Comparison of ENCODE assay signal across 16 mouse cellular contexts in genomic region chr10:121849496-121849895, GRCm38 (mm10).
"Had no signal": no experiment of that assay in that cellular context is flagged by ENCODE, and none has a peak within 500 bp of the region (broad histone marks: within the 10 kb centered on the region; RNA-seq: fewer than 3 reads in every experiment).

No protein-coding gene starts in this region.

- H3K36me3 ChIP-seq: liver, embryonic 12.5 days; liver, embryonic 15.5 days; stomach, embryonic 15.5 days had no signal

- H3K27ac ChIP-seq: intestine, embryonic 15.5 days; kidney, postnatal 0 days; layer of hippocampus, adult 2 months; limb, embryonic 10.5 days; limb, embryonic 13.5 days; liver, embryonic 12.5 days; liver, embryonic 15.5 days; stomach, embryonic 15.5 days had no signal

- H3K4me2 ChIP-seq: intestine, embryonic 15.5 days; limb, embryonic 13.5 days; liver, embryonic 12.5 days; liver, embryonic 15.5 days; midbrain, embryonic 11.5 days; stomach, embryonic 15.5 days had no signal

- DNase-seq: kidney, adult 11 months; kidney, adult 8-10 months; kidney, postnatal 25 days; layer of hippocampus, adult 9-11 months; liver; midbrain, embryonic 14.5 days; thymus, postnatal 25 days had no signal

- H3K27me3 ChIP-seq: intestine, embryonic 15.5 days; limb, embryonic 13.5 days; liver, embryonic 12.5 days; liver, embryonic 15.5 days; stomach, embryonic 15.5 days had no signal

- H3K4me3 ChIP-seq: intestine, embryonic 15.5 days; layer of hippocampus, adult 2 months; limb, embryonic 10.5 days; limb, embryonic 13.5 days; liver, embryonic 12.5 days; liver, embryonic 15.5 days; stomach, embryonic 15.5 days had no signal

- H3K9ac ChIP-seq: intestine, embryonic 15.5 days; limb, embryonic 13.5 days; liver, embryonic 12.5 days; liver, embryonic 15.5 days; stomach, embryonic 15.5 days had no signal

- H3K4me1 ChIP-seq: intestine, embryonic 15.5 days; limb, embryonic 13.5 days; liver, embryonic 15.5 days; stomach, embryonic 15.5 days had no signal

- ATAC-seq: intestine, embryonic 15.5 days; liver, embryonic 12.5 days had no signal

- H3K9me3 ChIP-seq: intestine, embryonic 15.5 days; limb, embryonic 10.5 days; limb, embryonic 13.5 days; liver, embryonic 15.5 days; stomach, embryonic 15.5 days had no signal
